Mouse (Mus musculus) MEL (cell line): Measurements from ENCODE around the gene Dap. TPM values are rescaled to one million over a fixed set of nuclear protein-coding genes. Genes with fewer than 3 reads are reported as not detected.

Source experiments
- DNase-seq: peaks from one replicate; pipeline ENCODE4 v3.0.0; 2011; ENCODE audit warnings: low read depth, low spot score
- H3K27ac ChIP-seq: 2 replicates; pipeline ENCODE4 v1.5.1; 2012; ENCODE audit warnings: low read depth, mild to moderate bottlenecking, control low read depth, low read length, moderate library complexity; ENCODE audit not compliant: control insufficient read depth
- H3K27me3 ChIP-seq, 2 experiments: fragments of 150-350 bp in 1 of 2; sonication (generic) in 1 of 2; 2 replicates each; pipeline ENCODE4 v1.6.1; 2012; ENCODE audit warnings: low read length in 2 of 2, mild to moderate bottlenecking in 2 of 2, improper control_type of control experiment in 1 of 2, moderate library complexity in 1 of 2; ENCODE audit not compliant: insufficient read depth in 2 of 2, control insufficient read depth in 1 of 2
- H3K36me3 ChIP-seq, 2 experiments: 2 replicates each; pipeline ENCODE4 v1.6.1; 2012 to 2014; ENCODE audit warnings: low read length in 2 of 2, improper control_type of control experiment in 1 of 2, inconsistent platforms in 1 of 2, mild to moderate bottlenecking in 1 of 2; ENCODE audit not compliant: insufficient read depth in 2 of 2, control insufficient read depth in 1 of 2
- H3K4me1 ChIP-seq, 2 experiments: fragments of 150-350 bp in 1 of 2; sonication (generic) in 1 of 2; 2 replicates each; pipeline ENCODE4 v1.6.1; 2012; ENCODE audit warnings: low read length in 2 of 2, improper control_type of control experiment in 1 of 2, mild to moderate bottlenecking in 1 of 2; ENCODE audit not compliant: insufficient read depth in 2 of 2, control insufficient read depth in 1 of 2
- H3K4me3 ChIP-seq, 2 experiments: fragments of 150-350 bp in 1 of 2; sonication (generic) in 1 of 2; 2 replicates each; pipeline ENCODE4 v1.5.1; 2012; ENCODE audit warnings: low read depth in 2 of 2, low read length in 2 of 2, mild to moderate bottlenecking in 2 of 2, moderate library complexity in 2 of 2, control low read depth in 1 of 2, improper control_type of control experiment in 1 of 2; ENCODE audit not compliant: control insufficient read depth in 1 of 2, insufficient read depth in 1 of 2
- H3K79me2 ChIP-seq: 2 replicates; pipeline ENCODE4 v1.6.1; 2012; ENCODE audit warnings: mild to moderate bottlenecking, low read length, moderate library complexity; ENCODE audit not compliant: control insufficient read depth, poor library complexity, insufficient read depth
- H3K9ac ChIP-seq: 2 replicates; pipeline ENCODE4 v1.6.1; 2012; ENCODE audit warnings: low read depth, mild to moderate bottlenecking, control low read depth, low read length, moderate library complexity; ENCODE audit not compliant: control insufficient read depth, poor library complexity, severe bottlenecking
- H3K9me3 ChIP-seq: fragments of 150-350 bp; sonication (generic); replicated peaks from 2 replicates; pipeline ENCODE4 v1.6.1; 2012; ENCODE audit warnings: mild to moderate bottlenecking, low read length, improper control_type of control experiment, moderate library complexity; ENCODE audit not compliant: insufficient read depth
- BHLHE40 ChIP-seq: IDR thresholded peaks from 2 replicates; pipeline ENCODE4 v1.6.1; 2012; ENCODE audit warnings: low read depth, mild to moderate bottlenecking, inconsistent platforms, low read length, improper control_type of control experiment, borderline replicate concordance
- CHD2 ChIP-seq: IDR thresholded peaks from 2 replicates; pipeline ENCODE4 v1.6.1; 2011; ENCODE audit warnings: low read length, improper control_type of control experiment
- CTCF ChIP-seq, 3 experiments: IDR thresholded peaks in 2 of 3; conservative IDR thresholded peaks in 1 of 3; 2 replicates each; pipeline ENCODE4 v1.5.1; 2011 to 2012; ENCODE audit warnings: low read length in 3 of 3, low read depth in 2 of 3, mild to moderate bottlenecking in 2 of 3, improper control_type of control experiment in 1 of 3, inconsistent platforms in 1 of 3, mixed read lengths in 1 of 3, moderate library complexity in 1 of 3; ENCODE audit not compliant: control insufficient read depth in 1 of 3, insufficient read depth in 1 of 3, poor library complexity in 1 of 3, severe bottlenecking in 1 of 3
- E2F4 ChIP-seq: IDR thresholded peaks from 2 replicates; pipeline ENCODE4 v1.6.1; 2011; ENCODE audit warnings: low read depth, low read length, improper control_type of control experiment, borderline replicate concordance
- EP300 ChIP-seq, 2 experiments: IDR thresholded peaks; 2 replicates each; pipeline ENCODE4 v1.6.1; 2011; ENCODE audit warnings: improper control_type of control experiment in 2 of 2, low read length in 2 of 2, low read depth in 1 of 2, mild to moderate bottlenecking in 1 of 2
- ETS1 ChIP-seq: IDR thresholded peaks from 2 replicates; pipeline ENCODE4 v1.6.1; 2012; ENCODE audit warnings: low read depth, mild to moderate bottlenecking, inconsistent platforms, low read length, improper control_type of control experiment, moderate library complexity
- GABPA ChIP-seq: IDR thresholded peaks from 2 replicates; pipeline ENCODE4 v1.6.1; 2012; ENCODE audit warnings: low read depth, mild to moderate bottlenecking, inconsistent platforms, low read length, improper control_type of control experiment, moderate library complexity
- JUND ChIP-seq: IDR thresholded peaks from 2 replicates; pipeline ENCODE4 v1.6.1; 2011; ENCODE audit warnings: low read depth, mild to moderate bottlenecking, improper control_type of control experiment, low read length
- KAT2A ChIP-seq: conservative IDR thresholded peaks from 2 replicates; pipeline ENCODE4 v1.6.1; 2012; ENCODE audit warnings: low read depth, low read length, improper control_type of control experiment, inconsistent platforms
- MAFK ChIP-seq: IDR thresholded peaks from 2 replicates; pipeline ENCODE4 v1.6.1; 2011; ENCODE audit warnings: low read depth, mild to moderate bottlenecking, low read length, improper control_type of control experiment, borderline replicate concordance
- MAZ ChIP-seq: IDR thresholded peaks from 2 replicates; pipeline ENCODE4 v1.6.1; 2012; ENCODE audit warnings: low read depth, mild to moderate bottlenecking, inconsistent platforms, low read length, improper control_type of control experiment
- MXI1 ChIP-seq: IDR thresholded peaks from 2 replicates; pipeline ENCODE4 v1.6.1; 2011; ENCODE audit warnings: mild to moderate bottlenecking, low read depth, low read length, improper control_type of control experiment
- MYB ChIP-seq: IDR thresholded peaks from 2 replicates; pipeline ENCODE4 v1.6.1; 2011; ENCODE audit warnings: mild to moderate bottlenecking, low read depth, low read length, improper control_type of control experiment
- MYC ChIP-seq: IDR thresholded peaks from 2 replicates; pipeline ENCODE4 v1.6.1; 2011; ENCODE audit warnings: low read depth, mild to moderate bottlenecking, low read length, improper control_type of control experiment, moderate library complexity
- NELFE ChIP-seq: IDR thresholded peaks from 2 replicates; pipeline ENCODE4 v1.6.1; 2011; ENCODE audit warnings: low read depth, low read length, improper control_type of control experiment
- NRF1 ChIP-seq: IDR thresholded peaks from 2 replicates; pipeline ENCODE4 v1.6.1; 2014; ENCODE audit warnings: low read depth, mild to moderate bottlenecking, inconsistent platforms, low read length, improper control_type of control experiment, moderate library complexity; ENCODE audit not compliant: poor library complexity, insufficient read depth, severe bottlenecking
- RCOR1 ChIP-seq: IDR thresholded peaks from 2 replicates; pipeline ENCODE4 v1.6.1; 2012; ENCODE audit warnings: low read depth, mild to moderate bottlenecking, inconsistent platforms, low read length, improper control_type of control experiment
- SIN3A ChIP-seq: IDR thresholded peaks from 2 replicates; pipeline ENCODE4 v1.6.1; 2012; ENCODE audit warnings: low read length, improper control_type of control experiment, inconsistent platforms
- TAL1 ChIP-seq: IDR thresholded peaks from 2 replicates; pipeline ENCODE4 v1.6.1; 2012; ENCODE audit warnings: mild to moderate bottlenecking, inconsistent platforms, low read length, moderate library complexity, mixed read lengths
- TBP ChIP-seq: IDR thresholded peaks from 2 replicates; pipeline ENCODE4 v1.8.0; 2011; ENCODE audit warnings: low read depth, low read length, improper control_type of control experiment
- TCF12 ChIP-seq: IDR thresholded peaks from 2 replicates; pipeline ENCODE4 v1.6.1; 2014; ENCODE audit warnings: low read depth, mild to moderate bottlenecking, inconsistent platforms, low read length, improper control_type of control experiment, moderate library complexity
- UBTF ChIP-seq: IDR thresholded peaks from 2 replicates; pipeline ENCODE4 v1.6.1; 2012; ENCODE audit warnings: low read depth, mild to moderate bottlenecking, inconsistent platforms, low read length, improper control_type of control experiment, moderate library complexity, borderline replicate concordance; ENCODE audit not compliant: insufficient read depth
- USF1 ChIP-seq: IDR thresholded peaks from 2 replicates; pipeline ENCODE4 v1.6.1; 2014; ENCODE audit warnings: low read depth, mild to moderate bottlenecking, inconsistent platforms, low read length, improper control_type of control experiment, moderate library complexity
- ZC3H11A ChIP-seq: IDR thresholded peaks from 2 replicates; pipeline ENCODE4 v1.6.1; 2012; ENCODE audit warnings: low read depth, mild to moderate bottlenecking, inconsistent platforms, low read length, improper control_type of control experiment
- ZMIZ1 ChIP-seq: IDR thresholded peaks from 2 replicates; pipeline ENCODE4 v1.6.1; 2012; ENCODE audit warnings: low read depth, mild to moderate bottlenecking, inconsistent platforms, low read length, improper control_type of control experiment, moderate library complexity
- ZNF384 ChIP-seq: IDR thresholded peaks from 2 replicates; pipeline ENCODE4 v1.6.1; 2012; ENCODE audit warnings: low read depth, mild to moderate bottlenecking, inconsistent platforms, low read length, improper control_type of control experiment
- polyA plus RNA-seq, 2 experiments: library from polyadenylated mRNA; stranded (reverse) in 1 of 2; unstranded in 1 of 2; fragments of >175 nt in 1 of 2; fragments of >200 nt in 1 of 2; gene quantifications; 2 replicates each; pipeline versions ENCODE4 v1.2.1 to v1.2.4; 2012; ENCODE audit warnings: low replicate concordance in 2 of 2, low read depth in 1 of 2; ENCODE audit not compliant: insufficient read length in 2 of 2, insufficient read depth in 1 of 2, missing spikeins in 1 of 2
- total RNA-seq: library from RNA; depleted of rRNA; stranded (reverse); fragments of 300-350 nt; gene quantifications from 2 replicates; pipeline ENCODE4 v1.2.3, GENCODE M21; 2012

The Dap gene
- total and polyA plus RNA-seq, 3 experiments = 17.8 to 72.6 TPM; not detected in 1

- H3K9me3 ChIP-seq = no peaks in the 10 kb centered on the region
- no peak for DNase-seq
- no peak for TF ChIP-seq MXI1
- TF ChIP-seq USF1 = no peak
- no peak for TF ChIP-seq SIN3A
- TF ChIP-seq CTCF (IDR thresholded peaks at IDR 0.05 in 2 of 3, conservative IDR thresholded peaks at IDR 0.05 in 1 of 3; ENCODE audit: control insufficient read depth in 1 of 3, insufficient read depth in 1 of 3, low read depth in 2 of 3, low read length in 3 of 3, poor library complexity in 1 of 3, severe bottlenecking in 1 of 3) = no peak
- TF ChIP-seq NRF1 = no peak
- no peak for TF ChIP-seq NELFE
- TF ChIP-seq CHD2 = no peak
- TF ChIP-seq MYC = no peak
- no peak for TF ChIP-seq MAZ
- TF ChIP-seq ETS1 = no peak
- no peak for TF ChIP-seq ZMIZ1
- TF ChIP-seq ZNF384 = no peak
- no peak for TF ChIP-seq ZC3H11A
- TF ChIP-seq TAL1 = no peak
- no peak for TF ChIP-seq EP300 (IDR thresholded peaks at IDR 0.05; ENCODE audit: low read depth in 1 of 2, low read length in 2 of 2)
- H3K36me3 ChIP-seq = no peaks in the 10 kb centered on the region; a peak in 1 of 4 replicates
- no peak overlapping the region for H3K27ac ChIP-seq
- H3K4me3 ChIP-seq = no peak overlapping the region
- no peaks in the 10 kb centered on the region for H3K79me2 ChIP-seq
- no peak overlapping the region for H3K9ac ChIP-seq
- H3K27me3 ChIP-seq = no peaks in the 10 kb centered on the region
- no peaks in the 10 kb centered on the region for H3K4me1 ChIP-seq
These were observed 13.3 kb downstream of the Dap start for GRCm38 (mm10) chr15:31237368-31237767.

GRCm38 (mm10) chr15:31237898-31238297 lies 13.8 kb downstream of the Dap start:
- H3K36me3 ChIP-seq = no peaks in the 10 kb centered on the region; a peak in 1 of 4 replicates
- TF ChIP-seq RCOR1 (no peak), CHD2 (no peak), TCF12 (no peak), NRF1 (no peak), JUND (no peak), GABPA (no peak), KAT2A (no peak), MYB (no peak), MAZ (no peak), EP300 (IDR thresholded peaks at IDR 0.05; ENCODE audit: low read depth in 1 of 2, low read length in 2 of 2) (no peak), UBTF (no peak), E2F4 (no peak), USF1 (no peak), NELFE (no peak), TBP (no peak), BHLHE40 (no peak), MYC (no peak), MAFK (no peak)
- H3K27me3 ChIP-seq = no peaks in the 10 kb centered on the region
- H3K79me2 ChIP-seq = no peaks in the 10 kb centered on the region
- H3K9ac ChIP-seq = no peak overlapping the region
- H3K4me1 ChIP-seq = no peaks in the 10 kb centered on the region
- DNase-seq = no peak
- H3K4me3 ChIP-seq = no peak overlapping the region
- H3K9me3 ChIP-seq = no peaks in the 10 kb centered on the region
- no peak overlapping the region for H3K27ac ChIP-seq
